Mouse (Mus musculus): ENCODE measurements around the gene Olfr695. TPM values are rescaled to one million over a fixed set of nuclear protein-coding genes. Genes with fewer than 3 reads are reported as not detected.
"Not testable (repeated sequence)": the region's sequence is repeated elsewhere in the genome, so short reads cannot be mapped to it uniquely, and the experiment has no call there.

Gene Olfr695
- polyA plus RNA-seq, 1 experiment, result not detected

DNA sequence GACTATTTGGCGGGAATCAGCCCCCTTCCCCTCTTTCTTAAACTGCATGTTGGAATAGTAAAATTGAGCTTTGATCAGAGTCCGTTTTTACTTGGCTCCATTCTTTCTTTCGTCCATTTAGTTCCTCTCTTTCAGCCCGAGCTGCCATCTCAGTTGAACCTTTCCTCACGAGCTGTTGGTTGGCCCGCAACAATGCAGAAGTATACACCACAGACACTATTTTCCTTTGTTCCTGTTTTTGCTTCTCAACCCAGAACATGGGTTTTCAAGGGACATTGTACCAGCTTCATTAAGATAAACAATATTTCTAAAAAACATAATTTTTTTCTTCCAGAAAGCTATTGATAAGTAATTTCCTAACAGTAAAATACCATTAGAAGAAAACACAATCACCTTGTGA is 4.7 kb downstream of the Olfr695 start:
- TF ChIP-seq CTCF (IDR thresholded peaks at IDR 0.05; ENCODE audit: extremely low read depth, insufficient read length, insufficient replicate concordance, low read depth, low read length), result no peak
- no peak overlapping the region for H3K4me3 ChIP-seq (ENCODE audit: low read depth, low read length)
- WGBS, result 87% methylated on average over 6 of the region's 6 CpGs
- H3K36me3 ChIP-seq (ENCODE audit: control insufficient read depth, insufficient read depth, low read length), result no peaks in the 10 kb centered on the region
- H3K27ac ChIP-seq (ENCODE audit: insufficient read depth, low read depth, low read length), result no peak overlapping the region
- H3K4me1 ChIP-seq (ENCODE audit: control insufficient read depth, insufficient read depth, insufficient read length, low read length), result no peaks in the 10 kb centered on the region
- H3K27me3 ChIP-seq (ENCODE audit: control insufficient read depth, insufficient read depth, low read length), result no peaks in the 10 kb centered on the region

DNA sequence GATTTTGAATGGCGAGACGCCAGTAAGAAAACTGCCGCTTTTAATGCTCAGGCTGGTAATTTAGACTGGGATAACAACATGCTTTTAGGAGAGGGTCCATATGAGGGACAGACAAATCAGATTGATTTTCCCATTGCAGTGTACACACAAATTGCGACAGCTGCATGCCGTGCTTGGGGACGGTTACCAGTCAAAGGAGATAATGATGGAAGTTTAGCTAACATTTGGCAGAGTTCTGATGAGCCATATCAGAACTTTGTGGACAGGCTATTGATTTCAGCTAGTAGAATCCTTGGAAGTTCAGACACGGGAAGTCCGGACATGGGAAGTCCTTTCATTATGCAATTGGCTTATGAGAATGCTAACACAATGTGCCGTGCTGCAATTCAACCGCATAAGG is 8.5 kb downstream of the Olfr695 start:
- 88% methylated on average over 10 of the region's 10 CpGs for WGBS
- H3K36me3 ChIP-seq (ENCODE audit: control insufficient read depth, insufficient read depth, low read length); H3K4me3 ChIP-seq (ENCODE audit: low read depth, low read length); H3K27me3 ChIP-seq (ENCODE audit: control insufficient read depth, insufficient read depth, low read length); H3K27ac ChIP-seq (ENCODE audit: insufficient read depth, low read depth, low read length); H3K4me1 ChIP-seq (ENCODE audit: control insufficient read depth, insufficient read depth, insufficient read length, low read length): not testable (repeated sequence)

DNA sequence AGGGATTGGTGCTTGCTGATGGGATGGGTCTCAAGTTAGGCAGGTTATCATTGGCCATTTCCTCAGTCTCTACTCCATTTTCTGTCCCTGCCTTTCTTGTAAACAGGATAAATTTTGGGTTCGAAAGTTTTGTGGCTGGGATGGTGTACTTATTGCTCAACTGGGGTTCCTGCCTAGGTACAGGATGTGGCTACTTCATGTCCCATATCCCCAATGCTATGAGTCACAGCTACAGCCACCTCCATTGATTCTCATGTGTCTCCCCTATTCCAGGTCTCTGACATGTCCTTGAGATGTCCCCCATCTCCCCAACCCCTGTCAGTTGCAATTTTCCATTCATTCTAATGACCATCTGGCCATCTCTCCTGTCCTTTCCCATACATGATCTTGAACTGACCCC is 19.3 kb downstream of the Olfr695 start:
- H3K36me3 ChIP-seq (ENCODE audit: control insufficient read depth, insufficient read depth, low read length), result no peaks in the 10 kb centered on the region
- H3K27me3 ChIP-seq (ENCODE audit: control insufficient read depth, insufficient read depth, low read length), result no peaks in the 10 kb centered on the region
- no peak overlapping the region for H3K4me3 ChIP-seq (ENCODE audit: low read depth, low read length)
- no peak overlapping the region for H3K27ac ChIP-seq (ENCODE audit: insufficient read depth, low read depth, low read length)
- no peak for TF ChIP-seq POLR2A (IDR thresholded peaks at IDR 0.05; ENCODE audit: low read depth, low read length)
- no peak for TF ChIP-seq CTCF (IDR thresholded peaks at IDR 0.05; ENCODE audit: extremely low read depth, insufficient read length, insufficient replicate concordance, low read depth, low read length)
- WGBS, result 80% methylated on average over 1 of the region's 1 CpGs
- H3K4me1 ChIP-seq (ENCODE audit: control insufficient read depth, insufficient read depth, insufficient read length, low read length), result no peaks in the 10 kb centered on the region

DNA sequence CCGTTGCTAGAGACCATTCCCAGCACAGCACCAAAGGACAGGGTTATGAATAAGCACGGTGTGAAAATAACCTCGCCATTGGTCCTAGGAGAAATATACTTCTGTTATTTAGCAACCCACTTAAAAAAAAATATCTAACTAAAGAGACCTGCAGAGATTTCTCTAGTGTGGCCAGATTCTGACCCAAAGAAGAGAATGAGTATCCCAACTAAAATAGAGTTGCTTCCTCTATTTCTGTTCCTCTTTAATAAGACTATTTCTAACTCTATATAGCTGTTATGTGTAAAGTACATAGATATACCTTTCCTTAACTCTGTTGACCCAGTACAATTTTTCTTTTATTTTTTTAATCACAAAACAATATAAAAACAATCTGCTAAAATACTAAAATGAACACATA is 23.2 kb downstream of the Olfr695 start:
- Histone ChIP-seq H3K4me3 (ENCODE audit: low read depth, low read length) (no peak overlapping the region), H3K27ac (ENCODE audit: insufficient read depth, low read depth, low read length) (no peak overlapping the region), H3K27me3 (ENCODE audit: control insufficient read depth, insufficient read depth, low read length) (no peaks in the 10 kb centered on the region), H3K36me3 (ENCODE audit: control insufficient read depth, insufficient read depth, low read length) (no peaks in the 10 kb centered on the region), H3K4me1 (ENCODE audit: control insufficient read depth, insufficient read depth, insufficient read length, low read length) (no peaks in the 10 kb centered on the region)
- TF ChIP-seq CTCF (IDR thresholded peaks at IDR 0.05; ENCODE audit: extremely low read depth, insufficient read length, insufficient replicate concordance, low read depth, low read length) (no peak), POLR2A (IDR thresholded peaks at IDR 0.05; ENCODE audit: low read depth, low read length) (no peak)
- whole genome bisulfite sequencing, result 80% methylated on average over 3 of the region's 3 CpGs

DNA sequence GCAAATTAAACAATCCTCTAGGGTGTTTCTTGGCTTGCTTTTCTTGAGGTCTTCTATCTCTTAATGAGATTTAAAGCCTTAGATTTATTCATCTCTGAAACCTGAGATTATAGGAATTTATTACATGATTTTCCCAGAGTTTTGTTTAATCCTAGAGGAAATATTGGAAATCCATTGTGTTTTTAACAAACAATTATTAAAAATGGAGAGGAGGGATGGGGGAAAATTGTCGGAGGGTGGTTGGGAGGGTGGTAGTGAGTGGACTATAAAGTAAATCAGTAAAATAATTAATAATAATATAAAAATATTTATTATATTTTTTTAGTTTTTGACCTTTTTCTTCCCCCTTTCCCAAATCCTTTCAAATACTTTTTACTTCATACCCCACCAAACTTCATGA is 24.5 kb downstream of the Olfr695 start, which contains the start of gene Olfr694:
TSS of gene Olfr694 (minus strand) at position 101 of the 400 bp plus-strand sequence.
- Histone ChIP-seq H3K4me3 (ENCODE audit: low read depth, low read length) (no peak within 1 kb of the TSS), H3K4me1 (ENCODE audit: control insufficient read depth, insufficient read depth, insufficient read length, low read length) (no peaks in the 10 kb centered on the region), H3K27ac (ENCODE audit: insufficient read depth, low read depth, low read length) (no peak within 1 kb of the TSS), H3K27me3 (ENCODE audit: control insufficient read depth, insufficient read depth, low read length) (no peaks in the 10 kb centered on the region), H3K36me3 (ENCODE audit: control insufficient read depth, insufficient read depth, low read length) (no peaks in the 10 kb centered on the region)
- 91% methylated on average over 1 of the region's 1 CpGs for WGBS
- no peak for TF ChIP-seq CTCF (IDR thresholded peaks at IDR 0.05; ENCODE audit: extremely low read depth, insufficient read length, insufficient replicate concordance, low read depth, low read length)
- TF ChIP-seq POLR2A (IDR thresholded peaks at IDR 0.05; ENCODE audit: low read depth, low read length), result no peak

DNA sequence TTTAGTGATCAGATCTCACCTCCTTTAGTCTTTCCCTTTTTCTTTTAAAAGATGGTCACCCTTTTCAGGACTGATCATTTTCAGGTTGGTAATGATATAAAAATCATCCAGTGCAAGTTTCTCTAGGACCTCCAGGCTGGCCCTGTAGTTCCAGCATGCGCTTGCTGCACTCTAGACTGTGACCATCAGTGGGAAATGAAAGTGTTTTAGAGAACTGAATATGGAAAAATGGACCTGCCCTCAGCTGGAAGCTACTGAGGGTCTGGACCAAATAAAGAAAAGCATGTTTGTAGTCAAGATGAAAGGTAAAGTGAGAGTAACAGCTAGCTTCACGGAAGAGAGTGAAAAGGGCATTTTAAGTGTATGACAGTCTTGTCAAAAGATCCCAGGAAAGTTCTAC is 30.8 kb downstream of the Olfr695 start:
- H3K27ac ChIP-seq (ENCODE audit: insufficient read depth, low read depth, low read length), result no peak overlapping the region
- WGBS, result 88% methylated on average over 2 of the region's 2 CpGs
- H3K4me1 ChIP-seq (ENCODE audit: control insufficient read depth, insufficient read depth, insufficient read length, low read length), result no peaks in the 10 kb centered on the region
- no peaks in the 10 kb centered on the region for H3K27me3 ChIP-seq (ENCODE audit: control insufficient read depth, insufficient read depth, low read length)
- H3K36me3 ChIP-seq (ENCODE audit: control insufficient read depth, insufficient read depth, low read length), result no peaks in the 10 kb centered on the region
- TF ChIP-seq POLR2A (IDR thresholded peaks at IDR 0.05; ENCODE audit: low read depth, low read length) (no peak), CTCF (IDR thresholded peaks at IDR 0.05; ENCODE audit: extremely low read depth, insufficient read length, insufficient replicate concordance, low read depth, low read length) (no peak)
- H3K4me3 ChIP-seq (ENCODE audit: low read depth, low read length), result no peak overlapping the region

DNA sequence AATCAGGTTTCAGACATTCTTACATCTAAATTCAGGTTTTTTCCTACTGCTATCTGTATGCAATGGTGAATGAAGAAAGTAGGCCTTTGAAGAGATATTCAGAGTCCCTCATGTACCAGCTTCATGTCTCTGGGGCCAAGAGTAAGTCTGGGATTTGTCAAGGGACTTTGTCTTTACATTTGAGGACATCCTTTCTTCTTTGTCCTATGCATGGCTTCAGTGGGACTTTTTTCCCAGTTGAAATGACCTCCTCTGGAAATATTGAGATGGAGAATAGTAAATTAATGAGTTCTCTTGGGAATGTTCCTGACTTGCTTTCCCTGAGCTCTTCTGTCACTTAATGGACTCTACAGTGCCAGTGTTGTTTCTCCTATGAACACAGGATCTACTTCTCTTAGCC is 35.7 kb downstream of the Olfr695 start, which contains the start of gene Olfr693:
TSS of gene Olfr693 (minus strand) at position 101 of the 400 bp plus-strand sequence.
- no peak for TF ChIP-seq POLR2A (IDR thresholded peaks at IDR 0.05; ENCODE audit: low read depth, low read length)
- TF ChIP-seq CTCF (IDR thresholded peaks at IDR 0.05; ENCODE audit: extremely low read depth, insufficient read length, insufficient replicate concordance, low read depth, low read length), result no peak
- Histone ChIP-seq H3K36me3 (ENCODE audit: control insufficient read depth, insufficient read depth, low read length) (no peaks in the 10 kb centered on the region), H3K4me1 (ENCODE audit: control insufficient read depth, insufficient read depth, insufficient read length, low read length) (no peaks in the 10 kb centered on the region), H3K27me3 (ENCODE audit: control insufficient read depth, insufficient read depth, low read length) (no peaks in the 10 kb centered on the region), H3K4me3 (ENCODE audit: low read depth, low read length) (no peak within 1 kb of the TSS), H3K27ac (ENCODE audit: insufficient read depth, low read depth, low read length) (no peak within 1 kb of the TSS)

Other genes starting within 250 kb of the Olfr695 start
- gene Olfr693, start 35.8 kb downstream of the Olfr695 start, polyA plus RNA-seq (2012; rRNA removed), result not detected in 2 replicates
- not detected in 2 replicates for gene Olfr694, start 24.6 kb downstream of the Olfr695 start, polyA plus RNA-seq (2012; rRNA removed)
- gene Olfr697, start 26.0 kb upstream of the Olfr695 start, polyA plus RNA-seq (2012; rRNA removed), result not detected in 2 replicates
- gene Olfr698, start 39.0 kb upstream of the Olfr695 start, polyA plus RNA-seq (2012; rRNA removed), result not detected in 2 replicates
- not detected in 2 replicates for gene Olfr699, start 76.8 kb upstream of the Olfr695 start, polyA plus RNA-seq (2012; rRNA removed)
- gene Olfr700, start 92.4 kb upstream of the Olfr695 start, polyA plus RNA-seq (2012; rRNA removed), result not detected in 2 replicates
- gene Olfr701, start 97.7 kb upstream of the Olfr695 start, polyA plus RNA-seq (2012; rRNA removed), result not detected in 2 replicates
- not detected in 2 replicates for gene Olfr702, start 117.5 kb upstream of the Olfr695 start, polyA plus RNA-seq (2012; rRNA removed)
- not detected in 2 replicates for gene Olfr703, start 127.0 kb upstream of the Olfr695 start, polyA plus RNA-seq (2012; rRNA removed)
- gene Olfr704, start 146.8 kb upstream of the Olfr695 start, polyA plus RNA-seq (2012; rRNA removed), result not detected in 2 replicates
- gene Olfr705, start 160.5 kb upstream of the Olfr695 start, polyA plus RNA-seq (2012; rRNA removed), result not detected in 2 replicates
- not detected in 2 replicates for gene Olfr706, start 171.8 kb upstream of the Olfr695 start, polyA plus RNA-seq (2012; rRNA removed)
- not detected in 2 replicates for gene Olfr707, start 184.8 kb upstream of the Olfr695 start, polyA plus RNA-seq (2012; rRNA removed)
- not detected in 2 replicates for gene Olfr1532-ps1, start 191.6 kb upstream of the Olfr695 start, polyA plus RNA-seq (2012; rRNA removed)
- not detected in 2 replicates for gene Olfr709-ps1, start 215.8 kb upstream of the Olfr695 start, polyA plus RNA-seq (2012; rRNA removed)
- not detected in 2 replicates for gene Olfr710, start 231.9 kb upstream of the Olfr695 start, polyA plus RNA-seq (2012; rRNA removed)
- gene Olfr6, start 247.5 kb upstream of the Olfr695 start, polyA plus RNA-seq (2012; rRNA removed), result not detected in 2 replicates